Mouse (Mus musculus) heart, adult 2 months (tissue): ENCODE data around the gene Pgc. TPM values are rescaled to one million over a fixed set of nuclear protein-coding genes. Genes with fewer than 3 reads are reported as not detected.

Experiments used
- DNase-seq, 2 experiments: peaks; one replicate each; pipeline ENCODE4 v3.0.0; 2021
- H3K27ac ChIP-seq: fragments of 200-600 bp; 2 replicates; pipeline ENCODE4 v1.8.1; 2022
- H3K27me3 ChIP-seq: fragments of 200-500 bp; 2 replicates; pipeline ENCODE4 v1.6.1; 2012; ENCODE audit warnings: mild to moderate bottlenecking, low read length, inconsistent platforms, mixed read lengths; ENCODE audit not compliant: control insufficient read depth, insufficient read depth
- H3K36me3 ChIP-seq: fragments of 200-500 bp; 2 replicates; pipeline ENCODE4 v1.6.1; 2012; ENCODE audit warnings: low read length, inconsistent platforms; ENCODE audit not compliant: control insufficient read depth, insufficient read depth
- H3K4me1 ChIP-seq: fragments of 200-500 bp; 2 replicates; pipeline ENCODE4 v1.6.1; 2011; ENCODE audit warnings: low read length; ENCODE audit not compliant: control insufficient read depth, insufficient read depth
- H3K4me3 ChIP-seq: fragments of 200-600 bp; 2 replicates; pipeline ENCODE4 v1.8.1; 2022
- H3K79me2 ChIP-seq: fragments of 200-500 bp; replicated peaks from 2 replicates; pipeline ENCODE4 v1.6.1; 2012; ENCODE audit warnings: mild to moderate bottlenecking, inconsistent platforms, low read length, moderate library complexity, mixed read lengths; ENCODE audit not compliant: control insufficient read depth, insufficient read depth
- H3K9ac ChIP-seq: fragments of 200-500 bp; 2 replicates; pipeline ENCODE4 v1.6.1; 2012; ENCODE audit warnings: low read depth, mild to moderate bottlenecking, control low read depth, inconsistent platforms, low read length, mixed read lengths
- POLR2A ChIP-seq: fragments of 200-500 bp; IDR thresholded peaks from 2 replicates; pipeline ENCODE4 v1.6.1; 2011; ENCODE audit warnings: mild to moderate bottlenecking, low read depth, low read length, control low read depth; ENCODE audit not compliant: insufficient read depth
- WGBS: fragments of 180-500 bp; shearing (Covaris S2); methylation state at CpG from one replicate; pipeline ENCODE4 v1.1.7; 2018; 5-methylcytosine and 5-hydroxymethylcytosine counted together
- intact Hi-C: fragments of 180-260 bp; cut with DNase I; formaldehyde crosslinking; loops from one replicate; pipeline ENCODE4 v1.15.1; 2025
- polyA plus RNA-seq: library from polyadenylated mRNA; depleted of rRNA; stranded (reverse); fragments of >200 nt; gene quantifications from 2 replicates; pipeline ENCODE4 v1.2.3, GENCODE M21; 2012; rRNA removed
- total RNA-seq, 2 experiments: library from RNA; stranded (reverse); gene quantifications; 2 replicates each; pipeline ENCODE4 v1.2.3; 2021

Pgc gene
- total and polyA plus RNA-seq, 3 experiments, result 0.59 TPM; not detected in 2

- H3K79me2 ChIP-seq, result peaks cover 1% of the 10 kb centered on the region; the same call in 1 of the 2 replicates
- H3K27me3 ChIP-seq, result no peaks in the 10 kb centered on the region
- intact Hi-C loops, result no loop called here
- TF ChIP-seq POLR2A, result no peak
- peaks cover 2% of the 10 kb centered on the region; the same call in 1 of the 2 replicates for H3K4me1 ChIP-seq
- 81% methylated on average over 8 of the region's 8 CpGs for WGBS
- H3K4me3 ChIP-seq, result no peak overlapping the region
- H3K9ac ChIP-seq, result no peak overlapping the region
- H3K36me3 ChIP-seq, result no peaks in the 10 kb centered on the region
- H3K27ac ChIP-seq, result no peak overlapping the region
- peak in 1 of 2 experiments; percentile 2 for DNase-seq
Observed at GRCm38 (mm10) chr17:47783445-47784223, 57.0 kb downstream of the Pgc start.

Other genes with a start within 250 kb of the Pgc start
- 10 to 100 TPM; 10.8 to 12.5 TPM for gene Taf8, start 224.6 kb upstream of the Pgc start, total RNA-seq
- gene Taf8, start 224.6 kb upstream of the Pgc start, polyA plus RNA-seq, result 14.2 and 21.0 TPM in 2 replicates
- gene Ccnd3, start 221.8 kb upstream of the Pgc start, total RNA-seq, result 10 to 100 TPM; 75.9 to 83.7 TPM
- gene Ccnd3, start 221.8 kb upstream of the Pgc start, polyA plus RNA-seq, result 75.1 and 77.5 TPM in 2 replicates
- 10 to 100 TPM; 15.7 to 15.9 TPM for gene Bysl, start 115.3 kb upstream of the Pgc start, total RNA-seq
- gene Bysl, start 115.3 kb upstream of the Pgc start, polyA plus RNA-seq, result 13.2 and 15.6 TPM in 2 replicates
- 10 to 100 TPM; 13.5 to 15.0 TPM for gene Med20, start 115.3 kb upstream of the Pgc start, total RNA-seq
- 17.4 and 25.1 TPM in 2 replicates for gene Med20, start 115.3 kb upstream of the Pgc start, polyA plus RNA-seq
- gene Gm20517, start 115.3 kb upstream of the Pgc start, total RNA-seq, result 1 to 10 TPM; 2.8 TPM
- 0.27 and 1.5 TPM in 2 replicates for gene Gm20517, start 115.3 kb upstream of the Pgc start, polyA plus RNA-seq
- gene Usp49, start 96.2 kb upstream of the Pgc start, total RNA-seq, result 1 to 10 TPM; 3.4 to 3.6 TPM
- 2.9 and 3.6 TPM in 2 replicates for gene Usp49, start 96.2 kb upstream of the Pgc start, polyA plus RNA-seq
- gene Tomm6, start 38.5 kb upstream of the Pgc start, total RNA-seq, result 100 to 1,000 TPM; 113 to 125 TPM
- 53.9 and 68.1 TPM in 2 replicates for gene Tomm6, start 38.5 kb upstream of the Pgc start, polyA plus RNA-seq
- gene Frs3, start 37.8 kb upstream of the Pgc start, total RNA-seq, result 1 to 10 TPM; 4.8 to 5.2 TPM
- gene Frs3, start 37.8 kb upstream of the Pgc start, polyA plus RNA-seq, result 10.8 and 11.7 TPM in 2 replicates
- gene Gm21981, start 32.4 kb upstream of the Pgc start, total RNA-seq, result under 1 TPM; 0.78 to 0.89 TPM
- 0.73 and 1.2 TPM in 2 replicates for gene Gm21981, start 32.4 kb upstream of the Pgc start, polyA plus RNA-seq
- gene Prickle4, start 32.1 kb upstream of the Pgc start, total RNA-seq, result 1 to 10 TPM; 3.7 to 3.9 TPM
- gene Prickle4, start 32.1 kb upstream of the Pgc start, polyA plus RNA-seq, result 4.0 and 8.3 TPM in 2 replicates
- gene Tfeb, start 10.2 kb downstream of the Pgc start, total RNA-seq, result 10 to 100 TPM; 36.8 to 42.7 TPM
- 33.5 and 35.1 TPM in 2 replicates for gene Tfeb, start 10.2 kb downstream of the Pgc start, polyA plus RNA-seq
- gene Mdfi, start 107.8 kb downstream of the Pgc start, total RNA-seq, result 1 to 10 TPM; 1.8 to 2.0 TPM
- gene Mdfi, start 107.8 kb downstream of the Pgc start, polyA plus RNA-seq, result 9.6 and 11.1 TPM in 2 replicates
- gene Foxp4, start 197.8 kb downstream of the Pgc start, total RNA-seq, result 10 to 100 TPM; 10.0 to 11.7 TPM
- gene Foxp4, start 197.8 kb downstream of the Pgc start, polyA plus RNA-seq, result 10.2 and 13.7 TPM in 2 replicates